Mouse (Mus musculus) erythroblast, embryonic 14.5 days (primary cell): ENCODE data around the gene Pitpna. TPM values are rescaled to one million over a fixed set of nuclear protein-coding genes. Genes with fewer than 3 reads are reported as not detected.

Experiments used
- H3K27me3 ChIP-seq: 2 replicates; pipeline ENCODE4 v1.6.1; 2012; ENCODE audit warnings: inconsistent platforms; ENCODE audit not compliant: control insufficient read depth
- H3K36me3 ChIP-seq: 2 replicates; pipeline ENCODE4 v1.6.1; 2012; ENCODE audit warnings: mild to moderate bottlenecking, inconsistent platforms; ENCODE audit not compliant: control insufficient read depth
- H3K4me1 ChIP-seq: 2 replicates; pipeline ENCODE4 v1.6.1; 2012; ENCODE audit warnings: inconsistent platforms; ENCODE audit not compliant: control insufficient read depth
- H3K4me3 ChIP-seq: replicated peaks from 2 replicates; pipeline ENCODE3; 2012; ENCODE audit warnings: moderate library complexity, mild to moderate bottlenecking, inconsistent platforms
- H3K9me3 ChIP-seq: 2 replicates; pipeline ENCODE4 v1.6.1; 2012; ENCODE audit warnings: low read length, inconsistent platforms, mixed read lengths; ENCODE audit not compliant: control insufficient read depth
- GATA1 ChIP-seq: IDR thresholded peaks from 2 replicates; pipeline ENCODE4 v1.6.1; 2012; ENCODE audit warnings: low read length, inconsistent platforms, mixed read lengths
- TAL1 ChIP-seq: IDR thresholded peaks from 3 replicates; pipeline ENCODE4 v1.6.1; 2012; ENCODE audit warnings: low read length, inconsistent platforms, mixed read lengths
- polyA plus RNA-seq: library from polyadenylated mRNA; stranded (reverse); fragments of >175 nt; gene quantifications from 2 replicates; pipeline ENCODE4 v1.2.3, GENCODE M21; 2012

Pitpna gene
- polyA plus RNA-seq, 1 experiment, result 2.7 TPM

DNA sequence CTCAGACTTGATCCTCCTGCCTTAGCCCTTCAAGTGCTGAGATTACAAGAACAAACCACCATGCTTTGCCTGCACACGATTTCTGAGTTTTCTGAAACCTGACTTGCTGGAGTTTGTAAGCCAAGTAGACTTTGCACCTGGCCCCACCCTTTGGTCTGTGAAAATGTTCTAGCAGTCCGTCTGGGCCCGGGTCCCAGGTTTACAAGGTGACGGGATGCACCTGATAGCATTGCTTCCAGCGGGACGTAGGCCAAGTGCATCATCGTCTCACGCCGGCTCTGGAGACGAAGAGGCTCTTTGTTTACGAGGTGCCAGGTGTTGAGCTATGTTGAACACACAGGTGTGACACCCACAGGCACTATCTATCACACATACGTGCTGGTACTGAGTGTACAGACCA, 18.9 kb upstream of the Pitpna start:
- H3K4me1 ChIP-seq, result peaks cover 21% of the 10 kb centered on the region
- H3K36me3 ChIP-seq, result no peaks in the 10 kb centered on the region
- no peaks in the 10 kb centered on the region for H3K9me3 ChIP-seq
- no peak for TF ChIP-seq TAL1
- no peak for TF ChIP-seq GATA1
- no peak overlapping the region for H3K4me3 ChIP-seq
- 0 out of 2 replicates have a peak, but pooled peaks cover 4% of the 10 kb centered on the region for H3K27me3 ChIP-seq

DNA sequence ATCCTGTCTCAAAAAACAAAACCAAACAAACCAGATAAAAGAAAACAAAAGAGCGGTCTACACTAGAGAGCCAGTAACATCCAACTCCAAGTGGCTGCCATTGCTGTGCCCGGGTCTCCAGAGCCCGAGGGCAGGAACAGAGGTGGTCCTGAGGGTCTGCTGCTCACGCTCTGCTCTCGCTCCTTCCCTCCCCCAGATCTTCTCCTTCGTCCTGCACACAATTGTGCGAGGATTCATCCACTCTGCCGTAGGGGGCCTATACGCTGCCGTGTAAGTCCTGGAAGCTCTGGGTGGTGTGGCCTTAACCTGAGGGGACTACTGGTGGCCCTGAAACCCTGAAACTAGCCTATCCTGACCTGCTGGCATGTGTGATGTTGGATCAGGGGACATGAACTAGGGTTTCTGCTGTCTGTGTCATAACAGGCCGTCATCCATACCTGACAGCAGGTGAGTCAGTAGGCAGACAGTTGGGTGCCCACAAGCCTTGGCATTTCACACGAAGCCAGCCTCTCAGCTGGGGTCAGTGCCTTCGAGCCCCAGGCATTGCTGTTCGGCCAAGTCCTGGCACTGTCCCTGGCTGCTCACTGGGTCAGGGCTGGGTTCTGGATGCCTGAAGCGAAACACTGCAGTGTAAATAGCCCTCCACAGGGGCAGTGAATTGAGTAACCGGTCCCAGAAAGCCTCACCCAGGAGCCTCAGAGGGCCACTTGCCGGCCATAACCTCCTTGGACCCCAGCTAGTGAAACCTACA, 17.3 kb upstream of the Pitpna start:
- TF ChIP-seq GATA1, result no peak
- no peak for TF ChIP-seq TAL1
- Histone ChIP-seq H3K36me3 (no peaks in the 10 kb centered on the region), H3K4me1 (peaks cover 21% of the 10 kb centered on the region), H3K9me3 (no peaks in the 10 kb centered on the region), H3K4me3 (no peak overlapping the region), H3K27me3 (peaks cover 6% of the 10 kb centered on the region; the same call in 1 of the 2 replicates)

DNA sequence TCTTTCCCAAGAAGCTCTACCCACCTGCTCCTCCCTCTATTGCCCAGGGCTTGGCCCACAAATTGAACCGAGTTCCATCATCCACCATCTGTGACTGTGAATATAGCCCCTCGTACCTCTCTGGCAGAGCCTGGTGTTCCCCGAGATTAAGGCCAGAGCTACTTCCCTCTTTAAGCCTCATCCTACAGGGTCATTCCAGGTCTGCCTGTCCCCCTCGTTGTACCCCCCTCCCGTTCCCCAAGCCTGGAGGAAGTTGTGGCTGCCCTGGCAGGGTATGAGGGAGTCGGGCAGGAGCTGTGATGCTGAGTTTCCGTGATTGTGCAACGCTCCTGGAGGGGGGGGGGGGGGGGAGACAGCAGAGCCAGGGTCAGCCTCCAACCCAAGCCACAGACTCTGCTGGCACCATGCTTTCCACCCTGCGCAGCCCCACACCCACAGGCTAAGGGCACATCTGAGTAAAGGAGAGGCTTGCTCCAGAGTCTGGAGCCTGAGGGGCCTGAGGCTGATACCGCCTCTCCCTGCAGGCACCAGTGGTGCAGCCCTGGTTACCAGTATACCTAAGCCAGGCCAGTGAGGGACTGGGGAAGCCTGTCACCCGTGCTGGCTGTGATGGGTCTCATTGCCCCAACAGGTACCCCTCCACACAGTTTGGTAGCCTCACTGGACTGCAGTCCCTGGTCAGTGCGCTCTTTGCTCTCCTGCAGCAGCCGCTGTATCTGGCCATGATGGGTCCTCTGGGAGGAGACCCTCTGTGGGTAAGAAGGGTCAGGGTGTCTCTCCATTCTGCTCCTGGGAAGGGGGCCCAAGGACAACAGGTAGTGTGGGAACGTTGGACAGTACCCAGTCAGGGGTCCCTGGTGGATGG, 16.5 kb upstream of the Pitpna start:
- H3K4me1 ChIP-seq, result peaks cover 19% of the 10 kb centered on the region
- no peak overlapping the region for H3K4me3 ChIP-seq
- peaks cover 6% of the 10 kb centered on the region; the same call in 1 of the 2 replicates for H3K27me3 ChIP-seq
- H3K9me3 ChIP-seq, result no peaks in the 10 kb centered on the region
- H3K36me3 ChIP-seq, result no peaks in the 10 kb centered on the region
- TF ChIP-seq TAL1, result no peak
- TF ChIP-seq GATA1, result no peak

DNA sequence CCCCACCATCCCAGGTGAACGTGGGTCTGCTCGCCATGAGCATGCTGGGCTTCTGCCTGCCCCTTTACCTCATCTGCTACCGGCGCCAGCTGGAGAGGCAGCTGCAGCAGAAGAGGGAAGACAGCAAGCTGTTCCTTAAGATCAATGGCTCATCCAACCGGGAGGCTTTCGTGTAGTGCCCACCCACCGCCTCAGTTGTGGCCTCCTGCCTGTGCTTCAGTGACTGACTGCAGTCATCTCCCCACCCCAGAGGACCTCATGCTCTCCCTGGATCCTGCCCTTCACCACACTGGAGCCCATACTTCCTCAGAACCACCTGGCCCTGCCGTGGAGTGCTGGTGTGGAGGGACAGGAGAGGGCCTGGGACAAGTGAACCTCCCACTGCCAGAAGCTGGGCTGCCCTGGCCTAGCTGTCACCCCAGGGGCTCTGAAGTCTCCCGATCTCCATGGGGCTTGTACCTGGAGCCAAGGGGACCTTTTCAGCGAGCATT, 15.6 kb upstream of the Pitpna start:
- TF ChIP-seq TAL1, result no peak
- TF ChIP-seq GATA1, result no peak
- Histone ChIP-seq H3K4me3 (no peak overlapping the region), H3K4me1 (peaks cover 18% of the 10 kb centered on the region), H3K9me3 (no peaks in the 10 kb centered on the region), H3K27me3 (peaks cover 6% of the 10 kb centered on the region; the same call in 1 of the 2 replicates), H3K36me3 (no peaks in the 10 kb centered on the region)

DNA sequence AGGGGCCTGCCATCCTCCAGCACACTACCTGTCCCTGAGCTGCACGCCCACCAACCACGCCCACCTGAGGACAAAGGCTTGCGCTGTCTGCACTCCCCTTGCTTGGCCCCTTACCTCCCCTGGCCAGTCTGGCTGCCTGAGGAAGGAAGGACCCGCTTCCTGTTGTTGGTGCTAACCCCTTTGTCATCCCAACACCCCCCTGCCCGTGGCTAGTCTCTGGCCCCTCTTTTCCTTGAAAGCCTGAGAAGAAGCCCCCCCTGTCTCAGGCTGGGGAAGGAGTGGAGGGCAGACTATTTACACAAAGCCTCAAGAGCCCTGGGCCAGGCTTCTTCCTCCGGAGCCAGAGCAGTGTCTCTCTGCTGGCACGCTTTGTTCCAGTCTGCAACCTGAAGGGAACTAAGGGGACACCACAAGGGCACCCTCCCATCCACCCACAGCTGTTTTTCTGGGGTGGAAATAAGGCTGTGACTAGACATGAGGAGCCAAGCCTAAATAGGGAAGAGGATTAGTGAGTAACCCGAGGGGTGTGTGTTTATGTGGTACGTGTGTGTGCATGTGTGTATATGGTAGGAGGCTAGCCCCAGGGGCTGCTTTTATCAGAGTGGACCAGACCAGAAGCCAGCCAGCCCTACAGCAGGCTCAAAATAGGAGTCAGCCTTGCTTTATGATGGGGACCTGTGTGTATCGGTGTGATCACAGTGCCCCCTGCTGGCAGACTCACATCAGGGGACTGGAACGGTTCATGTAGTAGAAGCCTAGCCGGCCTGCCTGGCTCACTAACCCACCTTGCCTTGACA, 14.8 kb upstream of the Pitpna start:
- Histone ChIP-seq H3K36me3 (no peaks in the 10 kb centered on the region), H3K9me3 (no peaks in the 10 kb centered on the region), H3K4me3 (no peak overlapping the region), H3K4me1 (peaks cover 14% of the 10 kb centered on the region), H3K27me3 (peaks cover 6% of the 10 kb centered on the region; the same call in 1 of the 2 replicates)
- TF ChIP-seq TAL1 (no peak), GATA1 (no peak)

- no peak for TF ChIP-seq TAL1
- no peak for TF ChIP-seq GATA1
- H3K36me3 ChIP-seq, result no peaks in the 10 kb centered on the region
- no peak overlapping the region for H3K4me3 ChIP-seq
- peaks cover 6% of the 10 kb centered on the region; the same call in 1 of the 2 replicates for H3K27me3 ChIP-seq
- peaks cover 12% of the 10 kb centered on the region for H3K4me1 ChIP-seq
- H3K9me3 ChIP-seq, result no peaks in the 10 kb centered on the region
Observed at GRCm38 (mm10) chr11:75574378-75575123, 13.3 kb upstream of the Pitpna start.

DNA sequence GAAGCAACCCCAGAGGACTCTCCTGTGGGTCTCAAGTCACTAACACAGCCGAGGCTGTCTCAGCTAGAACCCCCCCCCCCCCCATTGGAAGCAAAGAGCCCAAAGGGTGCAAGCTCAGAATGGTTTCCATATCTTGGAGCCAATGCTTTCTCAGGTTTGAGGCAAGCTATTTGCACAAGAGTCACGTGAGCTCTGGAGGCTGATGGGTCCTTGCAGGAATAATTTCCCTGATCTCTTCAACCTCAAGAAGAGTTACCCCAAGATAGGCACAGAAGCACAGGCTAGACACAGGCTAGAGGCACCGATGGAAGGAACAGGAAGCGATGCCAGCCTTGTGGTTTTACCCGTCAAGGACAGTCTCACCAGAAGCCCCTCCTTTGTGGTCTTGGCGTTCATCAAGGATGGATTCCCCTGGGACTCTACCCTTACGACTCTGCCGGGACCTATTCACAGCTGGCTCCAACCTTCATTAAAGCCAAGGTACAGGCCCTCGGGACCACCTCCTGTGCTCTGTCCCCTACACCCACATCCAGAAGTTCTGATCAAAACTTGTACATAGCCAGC, 12.3 kb upstream of the Pitpna start:
- peaks cover 6% of the 10 kb centered on the region; the same call in 1 of the 2 replicates for H3K27me3 ChIP-seq
- no peaks in the 10 kb centered on the region for H3K9me3 ChIP-seq
- H3K4me1 ChIP-seq, result peaks cover 12% of the 10 kb centered on the region
- TF ChIP-seq TAL1 (no peak), GATA1 (no peak)
- no peaks in the 10 kb centered on the region for H3K36me3 ChIP-seq
- H3K4me3 ChIP-seq, result no peak overlapping the region

DNA sequence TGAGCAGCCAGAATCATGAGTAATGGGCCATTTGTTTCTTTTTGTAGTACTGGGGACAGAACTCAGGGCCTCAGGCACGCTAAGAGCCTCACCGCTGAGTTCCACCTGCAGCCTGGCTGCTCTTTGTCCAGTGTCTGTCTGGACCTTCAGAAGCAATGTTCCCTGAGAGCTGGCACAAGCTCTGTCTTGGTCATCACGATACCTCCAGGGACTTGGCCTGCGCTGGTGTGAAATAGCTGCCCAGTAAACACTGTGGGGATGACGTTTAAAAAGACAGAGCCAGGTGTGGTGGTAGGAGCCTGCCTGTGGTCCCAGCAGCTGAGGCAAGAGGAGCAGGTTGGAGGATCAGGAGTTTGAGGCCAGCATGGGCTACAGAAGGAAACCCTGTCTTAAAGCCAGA, 9.3 kb upstream of the Pitpna start:
- no peaks in the 10 kb centered on the region for H3K9me3 ChIP-seq
- TF ChIP-seq TAL1 (no peak), GATA1 (no peak)
- no peaks in the 10 kb centered on the region for H3K4me1 ChIP-seq
- H3K4me3 ChIP-seq, result no peak overlapping the region
- H3K36me3 ChIP-seq, result no peaks in the 10 kb centered on the region
- peaks cover 2% of the 10 kb centered on the region; the same call in 1 of the 2 replicates for H3K27me3 ChIP-seq
